Mouse (Mus musculus) MEL (cell line): ENCODE data around the gene Plxdc1. TPM values are rescaled to one million over a fixed set of nuclear protein-coding genes. Genes with fewer than 3 reads are reported as not detected.

Experiments used
- DNase-seq: peaks from one replicate; pipeline ENCODE4 v3.0.0; 2011; ENCODE audit warnings: low read depth, low spot score
- H3K27ac ChIP-seq: 2 replicates; pipeline ENCODE4 v1.5.1; 2012; ENCODE audit warnings: low read depth, mild to moderate bottlenecking, control low read depth, low read length, moderate library complexity; ENCODE audit not compliant: control insufficient read depth
- H3K27me3 ChIP-seq, 2 experiments: fragments of 150-350 bp in 1 of 2; sonication (generic) in 1 of 2; 2 replicates each; pipeline ENCODE4 v1.6.1; 2012; ENCODE audit warnings: low read length in 2 of 2, mild to moderate bottlenecking in 2 of 2, improper control_type of control experiment in 1 of 2, moderate library complexity in 1 of 2; ENCODE audit not compliant: insufficient read depth in 2 of 2, control insufficient read depth in 1 of 2
- H3K36me3 ChIP-seq, 2 experiments: 2 replicates each; pipeline ENCODE4 v1.6.1; 2012 to 2014; ENCODE audit warnings: low read length in 2 of 2, improper control_type of control experiment in 1 of 2, inconsistent platforms in 1 of 2, mild to moderate bottlenecking in 1 of 2; ENCODE audit not compliant: insufficient read depth in 2 of 2, control insufficient read depth in 1 of 2
- H3K4me1 ChIP-seq, 2 experiments: fragments of 150-350 bp in 1 of 2; sonication (generic) in 1 of 2; 2 replicates each; pipeline ENCODE4 v1.6.1; 2012; ENCODE audit warnings: low read length in 2 of 2, improper control_type of control experiment in 1 of 2, mild to moderate bottlenecking in 1 of 2; ENCODE audit not compliant: insufficient read depth in 2 of 2, control insufficient read depth in 1 of 2
- H3K4me3 ChIP-seq, 2 experiments: fragments of 150-350 bp in 1 of 2; sonication (generic) in 1 of 2; 2 replicates each; pipeline ENCODE4 v1.5.1; 2012; ENCODE audit warnings: low read depth in 2 of 2, low read length in 2 of 2, mild to moderate bottlenecking in 2 of 2, moderate library complexity in 2 of 2, control low read depth in 1 of 2, improper control_type of control experiment in 1 of 2; ENCODE audit not compliant: control insufficient read depth in 1 of 2, insufficient read depth in 1 of 2
- H3K79me2 ChIP-seq: 2 replicates; pipeline ENCODE4 v1.6.1; 2012; ENCODE audit warnings: mild to moderate bottlenecking, low read length, moderate library complexity; ENCODE audit not compliant: control insufficient read depth, poor library complexity, insufficient read depth
- H3K9ac ChIP-seq: 2 replicates; pipeline ENCODE4 v1.6.1; 2012; ENCODE audit warnings: low read depth, mild to moderate bottlenecking, control low read depth, low read length, moderate library complexity; ENCODE audit not compliant: control insufficient read depth, poor library complexity, severe bottlenecking
- H3K9me3 ChIP-seq: fragments of 150-350 bp; sonication (generic); replicated peaks from 2 replicates; pipeline ENCODE4 v1.6.1; 2012; ENCODE audit warnings: mild to moderate bottlenecking, low read length, improper control_type of control experiment, moderate library complexity; ENCODE audit not compliant: insufficient read depth
- BHLHE40 ChIP-seq: IDR thresholded peaks from 2 replicates; pipeline ENCODE4 v1.6.1; 2012; ENCODE audit warnings: low read depth, mild to moderate bottlenecking, inconsistent platforms, low read length, improper control_type of control experiment, borderline replicate concordance
- CHD1 ChIP-seq: IDR thresholded peaks from 2 replicates; pipeline ENCODE4 v1.6.1; 2012; ENCODE audit warnings: low read depth, mild to moderate bottlenecking, inconsistent platforms, low read length, improper control_type of control experiment
- CHD2 ChIP-seq: IDR thresholded peaks from 2 replicates; pipeline ENCODE4 v1.6.1; 2011; ENCODE audit warnings: low read length, improper control_type of control experiment
- CTCF ChIP-seq, 3 experiments: IDR thresholded peaks in 2 of 3; conservative IDR thresholded peaks in 1 of 3; 2 replicates each; pipeline ENCODE4 v1.5.1; 2011 to 2012; ENCODE audit warnings: low read length in 3 of 3, low read depth in 2 of 3, mild to moderate bottlenecking in 2 of 3, improper control_type of control experiment in 1 of 3, inconsistent platforms in 1 of 3, mixed read lengths in 1 of 3, moderate library complexity in 1 of 3; ENCODE audit not compliant: control insufficient read depth in 1 of 3, insufficient read depth in 1 of 3, poor library complexity in 1 of 3, severe bottlenecking in 1 of 3
- E2F4 ChIP-seq: IDR thresholded peaks from 2 replicates; pipeline ENCODE4 v1.6.1; 2011; ENCODE audit warnings: low read depth, low read length, improper control_type of control experiment, borderline replicate concordance
- ELF1 ChIP-seq: IDR thresholded peaks from 2 replicates; pipeline ENCODE4 v1.6.1; 2014; ENCODE audit warnings: low read depth, mild to moderate bottlenecking, inconsistent platforms, low read length, improper control_type of control experiment, moderate library complexity
- EP300 ChIP-seq, 2 experiments: IDR thresholded peaks; 2 replicates each; pipeline ENCODE4 v1.6.1; 2011; ENCODE audit warnings: improper control_type of control experiment in 2 of 2, low read length in 2 of 2, low read depth in 1 of 2, mild to moderate bottlenecking in 1 of 2
- ETS1 ChIP-seq: IDR thresholded peaks from 2 replicates; pipeline ENCODE4 v1.6.1; 2012; ENCODE audit warnings: low read depth, mild to moderate bottlenecking, inconsistent platforms, low read length, improper control_type of control experiment, moderate library complexity
- GABPA ChIP-seq: IDR thresholded peaks from 2 replicates; pipeline ENCODE4 v1.6.1; 2012; ENCODE audit warnings: low read depth, mild to moderate bottlenecking, inconsistent platforms, low read length, improper control_type of control experiment, moderate library complexity
- HCFC1 ChIP-seq: IDR thresholded peaks from 2 replicates; pipeline ENCODE4 v1.6.1; 2012; ENCODE audit warnings: low read depth, mild to moderate bottlenecking, inconsistent platforms, low read length, improper control_type of control experiment, moderate library complexity
- JUND ChIP-seq: IDR thresholded peaks from 2 replicates; pipeline ENCODE4 v1.6.1; 2011; ENCODE audit warnings: low read depth, mild to moderate bottlenecking, improper control_type of control experiment, low read length
- KAT2A ChIP-seq: conservative IDR thresholded peaks from 2 replicates; pipeline ENCODE4 v1.6.1; 2012; ENCODE audit warnings: low read depth, low read length, improper control_type of control experiment, inconsistent platforms
- MAFK ChIP-seq: IDR thresholded peaks from 2 replicates; pipeline ENCODE4 v1.6.1; 2011; ENCODE audit warnings: low read depth, mild to moderate bottlenecking, low read length, improper control_type of control experiment, borderline replicate concordance
- MAX ChIP-seq: IDR thresholded peaks from 2 replicates; pipeline ENCODE4 v1.6.1; 2011; ENCODE audit warnings: low read length, improper control_type of control experiment
- MAZ ChIP-seq: IDR thresholded peaks from 2 replicates; pipeline ENCODE4 v1.6.1; 2012; ENCODE audit warnings: low read depth, mild to moderate bottlenecking, inconsistent platforms, low read length, improper control_type of control experiment
- MEF2A ChIP-seq: IDR thresholded peaks from 2 replicates; pipeline ENCODE4 v1.6.1; 2014; ENCODE audit warnings: low read depth, mild to moderate bottlenecking, inconsistent platforms, low read length, improper control_type of control experiment; ENCODE audit not compliant: poor library complexity, insufficient replicate concordance, severe bottlenecking; ENCODE audit errors: extremely low read depth
- MXI1 ChIP-seq: IDR thresholded peaks from 2 replicates; pipeline ENCODE4 v1.6.1; 2011; ENCODE audit warnings: mild to moderate bottlenecking, low read depth, low read length, improper control_type of control experiment
- MYB ChIP-seq: IDR thresholded peaks from 2 replicates; pipeline ENCODE4 v1.6.1; 2011; ENCODE audit warnings: mild to moderate bottlenecking, low read depth, low read length, improper control_type of control experiment
- MYC ChIP-seq: IDR thresholded peaks from 2 replicates; pipeline ENCODE4 v1.6.1; 2011; ENCODE audit warnings: low read depth, mild to moderate bottlenecking, low read length, improper control_type of control experiment, moderate library complexity
- NELFE ChIP-seq: IDR thresholded peaks from 2 replicates; pipeline ENCODE4 v1.6.1; 2011; ENCODE audit warnings: low read depth, low read length, improper control_type of control experiment
- POLR2A ChIP-seq, 2 experiments: IDR thresholded peaks; 2 replicates each; pipeline ENCODE4 v1.6.1; 2011 to 2012; ENCODE audit warnings: low read length in 2 of 2, mild to moderate bottlenecking in 2 of 2, control low read depth in 1 of 2, improper control_type of control experiment in 1 of 2, low read depth in 1 of 2, moderate library complexity in 1 of 2; ENCODE audit not compliant: control insufficient read depth in 1 of 2, insufficient read depth in 1 of 2, poor library complexity in 1 of 2
- POLR2AphosphoS2 ChIP-seq: IDR thresholded peaks from 2 replicates; pipeline ENCODE4 v1.6.1; 2011; ENCODE audit warnings: low read length, improper control_type of control experiment
- POLR2AphosphoS5 ChIP-seq: IDR thresholded peaks from 2 replicates; pipeline ENCODE4 v1.6.1; 2012; ENCODE audit warnings: low read depth, borderline replicate concordance, mild to moderate bottlenecking, inconsistent platforms, low read length, moderate library complexity, mixed read lengths
- RAD21 ChIP-seq: IDR thresholded peaks from 2 replicates; pipeline ENCODE4 v1.6.1; 2011; ENCODE audit warnings: mild to moderate bottlenecking, low read depth, low read length, improper control_type of control experiment
- RCOR1 ChIP-seq: IDR thresholded peaks from 2 replicates; pipeline ENCODE4 v1.6.1; 2012; ENCODE audit warnings: low read depth, mild to moderate bottlenecking, inconsistent platforms, low read length, improper control_type of control experiment
- SIN3A ChIP-seq: IDR thresholded peaks from 2 replicates; pipeline ENCODE4 v1.6.1; 2012; ENCODE audit warnings: low read length, improper control_type of control experiment, inconsistent platforms
- SMC3 ChIP-seq: IDR thresholded peaks from 2 replicates; pipeline ENCODE4 v1.6.1; 2011; ENCODE audit warnings: low read depth, low read length, improper control_type of control experiment
- TAL1 ChIP-seq: IDR thresholded peaks from 2 replicates; pipeline ENCODE4 v1.6.1; 2012; ENCODE audit warnings: mild to moderate bottlenecking, inconsistent platforms, low read length, moderate library complexity, mixed read lengths
- TBP ChIP-seq: IDR thresholded peaks from 2 replicates; pipeline ENCODE4 v1.8.0; 2011; ENCODE audit warnings: low read depth, low read length, improper control_type of control experiment
- TCF12 ChIP-seq: IDR thresholded peaks from 2 replicates; pipeline ENCODE4 v1.6.1; 2014; ENCODE audit warnings: low read depth, mild to moderate bottlenecking, inconsistent platforms, low read length, improper control_type of control experiment, moderate library complexity
- USF1 ChIP-seq: IDR thresholded peaks from 2 replicates; pipeline ENCODE4 v1.6.1; 2014; ENCODE audit warnings: low read depth, mild to moderate bottlenecking, inconsistent platforms, low read length, improper control_type of control experiment, moderate library complexity
- USF2 ChIP-seq, 2 experiments: IDR thresholded peaks; 2 replicates each; pipeline ENCODE4 v1.6.1; 2011 to 2012; ENCODE audit warnings: improper control_type of control experiment in 2 of 2, low read length in 2 of 2, borderline replicate concordance in 1 of 2, inconsistent platforms in 1 of 2, low read depth in 1 of 2, mild to moderate bottlenecking in 1 of 2; ENCODE audit not compliant: insufficient read depth in 1 of 2
- ZC3H11A ChIP-seq: IDR thresholded peaks from 2 replicates; pipeline ENCODE4 v1.6.1; 2012; ENCODE audit warnings: low read depth, mild to moderate bottlenecking, inconsistent platforms, low read length, improper control_type of control experiment
- ZKSCAN1 ChIP-seq: IDR thresholded peaks from 2 replicates; pipeline ENCODE4 v1.6.1; 2012; ENCODE audit warnings: low read depth, mild to moderate bottlenecking, inconsistent platforms, low read length, improper control_type of control experiment, moderate library complexity
- ZMIZ1 ChIP-seq: IDR thresholded peaks from 2 replicates; pipeline ENCODE4 v1.6.1; 2012; ENCODE audit warnings: low read depth, mild to moderate bottlenecking, inconsistent platforms, low read length, improper control_type of control experiment, moderate library complexity
- ZNF384 ChIP-seq: IDR thresholded peaks from 2 replicates; pipeline ENCODE4 v1.6.1; 2012; ENCODE audit warnings: low read depth, mild to moderate bottlenecking, inconsistent platforms, low read length, improper control_type of control experiment
- polyA plus RNA-seq, 2 experiments: library from polyadenylated mRNA; stranded (reverse) in 1 of 2; unstranded in 1 of 2; fragments of >175 nt in 1 of 2; fragments of >200 nt in 1 of 2; gene quantifications; 2 replicates each; pipeline versions ENCODE4 v1.2.1 to v1.2.4; 2012; ENCODE audit warnings: low replicate concordance in 2 of 2, low read depth in 1 of 2; ENCODE audit not compliant: insufficient read length in 2 of 2, insufficient read depth in 1 of 2, missing spikeins in 1 of 2
- total RNA-seq: library from RNA; depleted of rRNA; stranded (reverse); fragments of 300-350 nt; gene quantifications from 2 replicates; pipeline ENCODE4 v1.2.3, GENCODE M21; 2012

Plxdc1 gene
- total and polyA plus RNA-seq, 3 experiments, result 13.1 to 24.5 TPM; not detected in 1

DNA sequence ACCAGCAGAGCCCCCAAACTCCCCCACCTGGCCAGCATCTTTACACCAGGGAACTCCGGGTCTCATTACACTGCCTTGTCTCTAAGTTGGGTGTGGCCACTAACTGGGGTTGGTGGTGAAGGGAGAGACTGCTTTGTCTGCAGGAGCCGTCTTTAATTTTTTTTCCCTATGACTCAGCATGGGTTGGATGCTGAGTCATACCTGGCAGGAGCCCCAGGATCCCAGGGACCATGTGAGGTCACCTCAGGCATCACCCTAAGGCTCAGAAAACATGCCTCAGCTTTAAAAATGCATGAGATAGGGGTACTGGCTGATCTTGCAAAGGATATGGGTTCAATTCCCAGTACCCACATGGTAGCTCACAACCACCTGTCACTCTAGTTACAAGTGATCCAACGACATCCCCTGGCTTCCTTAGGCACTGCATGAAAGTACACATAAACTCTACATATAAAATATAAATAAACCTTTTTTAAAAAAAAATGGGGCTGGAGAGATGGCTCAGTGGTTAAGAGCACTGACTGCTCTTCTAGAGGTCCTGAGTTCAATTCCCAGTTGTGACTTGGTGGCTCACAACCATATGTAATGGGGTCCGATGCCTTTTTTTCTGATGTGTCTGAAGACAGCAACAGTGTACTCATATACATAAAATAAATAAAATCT, 50.2 kb downstream of the Plxdc1 start:
- Histone ChIP-seq H3K4me1 (peaks cover 9% of the 10 kb centered on the region in 2 experiments), H3K4me3 (no peak overlapping the region), H3K27me3 (no peaks in the 10 kb centered on the region), H3K9me3 (no peaks in the 10 kb centered on the region), H3K27ac (peak overlapping the region; percentile 62), H3K9ac (peak overlapping the region; percentile 4; the same call in 1 of the 2 replicates), H3K36me3 (peaks cover 8 to 12% of the 10 kb centered on the region in 2 experiments), H3K79me2 (no peaks in the 10 kb centered on the region)
- DNase-seq, result peak; percentile 95
- TF ChIP-seq RAD21 (peak; percentile 8; the same call in 1 of the 2 replicates), ZNF384 (peak; percentile 94), ELF1 (no peak), ZMIZ1 (no peak), MYC (peak; percentile 84; the same call in 1 of the 2 replicates), SIN3A (peak; percentile 91), MAFK (peak; percentile 95), TBP (peak; percentile 98), NELFE (0 out of 2 replicates have a peak, but pooled peaks have one; percentile 9), CHD1 (no peak), USF2 (IDR thresholded peaks at IDR 0.05; ENCODE audit: borderline replicate concordance in 1 of 2, insufficient read depth in 1 of 2, low read depth in 1 of 2, low read length in 2 of 2) (no peak), CTCF (IDR thresholded peaks at IDR 0.05 in 2 of 3, conservative IDR thresholded peaks at IDR 0.05 in 1 of 3; ENCODE audit: control insufficient read depth in 1 of 3, insufficient read depth in 1 of 3, low read depth in 2 of 3, low read length in 3 of 3, poor library complexity in 1 of 3, severe bottlenecking in 1 of 3) (peak in 1 of 3 experiments; percentile 19; a peak in 1 of 6 replicates), POLR2AphosphoS5 (no peak), MAX (peak; percentile 88), MAZ (no peak), TCF12 (no peak), ETS1 (peak; percentile 99), SMC3 (peak; percentile 29), EP300 (IDR thresholded peaks at IDR 0.05; ENCODE audit: low read depth in 1 of 2, low read length in 2 of 2) (peak; percentile 88), MXI1 (peak; percentile 95), GABPA (peak; percentile 98), ZC3H11A (no peak), HCFC1 (no peak; the same call in 1 of the 2 replicates), TAL1 (no peak), E2F4 (no peak), JUND (peak; percentile 89), ZKSCAN1 (0 out of 2 replicates have a peak, but pooled peaks have one; percentile 27), BHLHE40 (no peak), CHD2 (no peak), USF1 (no peak; the same call in 1 of the 2 replicates), MYB (no peak; the same call in 1 of the 2 replicates), RCOR1 (peak; percentile 29; the same call in 1 of the 2 replicates), KAT2A (0 out of 2 replicates have a peak, but pooled peaks have one; percentile 17), MEF2A (no peak), POLR2A (IDR thresholded peaks at IDR 0.05; ENCODE audit: control insufficient read depth in 1 of 2, insufficient read depth in 1 of 2, low read depth in 1 of 2, low read length in 2 of 2, poor library complexity in 1 of 2) (peak in 1 of 2 experiments; percentile 46; a peak in 1 of 4 replicates), POLR2AphosphoS2 (no peak)
